Mouse (Mus musculus) MEL (cell line): Measurements from ENCODE around the gene Scn3b. TPM values are rescaled to one million over a fixed set of nuclear protein-coding genes. Genes with fewer than 3 reads are reported as not detected.

Experiments
- DNase-seq: peaks from one replicate; pipeline ENCODE4 v3.0.0; 2011; ENCODE audit warnings: low read depth, low spot score
- H3K27ac ChIP-seq: 2 replicates; pipeline ENCODE4 v1.5.1; 2012; ENCODE audit warnings: low read depth, mild to moderate bottlenecking, control low read depth, low read length, moderate library complexity; ENCODE audit not compliant: control insufficient read depth
- H3K27me3 ChIP-seq, 2 experiments: fragments of 150-350 bp in 1 of 2; sonication (generic) in 1 of 2; 2 replicates each; pipeline ENCODE4 v1.6.1; 2012; ENCODE audit warnings: low read length in 2 of 2, mild to moderate bottlenecking in 2 of 2, improper control_type of control experiment in 1 of 2, moderate library complexity in 1 of 2; ENCODE audit not compliant: insufficient read depth in 2 of 2, control insufficient read depth in 1 of 2
- H3K36me3 ChIP-seq, 2 experiments: 2 replicates each; pipeline ENCODE4 v1.6.1; 2012 to 2014; ENCODE audit warnings: low read length in 2 of 2, improper control_type of control experiment in 1 of 2, inconsistent platforms in 1 of 2, mild to moderate bottlenecking in 1 of 2; ENCODE audit not compliant: insufficient read depth in 2 of 2, control insufficient read depth in 1 of 2
- H3K4me1 ChIP-seq, 2 experiments: fragments of 150-350 bp in 1 of 2; sonication (generic) in 1 of 2; 2 replicates each; pipeline ENCODE4 v1.6.1; 2012; ENCODE audit warnings: low read length in 2 of 2, improper control_type of control experiment in 1 of 2, mild to moderate bottlenecking in 1 of 2; ENCODE audit not compliant: insufficient read depth in 2 of 2, control insufficient read depth in 1 of 2
- H3K4me3 ChIP-seq, 2 experiments: fragments of 150-350 bp in 1 of 2; sonication (generic) in 1 of 2; 2 replicates each; pipeline ENCODE4 v1.5.1; 2012; ENCODE audit warnings: low read depth in 2 of 2, low read length in 2 of 2, mild to moderate bottlenecking in 2 of 2, moderate library complexity in 2 of 2, control low read depth in 1 of 2, improper control_type of control experiment in 1 of 2; ENCODE audit not compliant: control insufficient read depth in 1 of 2, insufficient read depth in 1 of 2
- H3K79me2 ChIP-seq: 2 replicates; pipeline ENCODE4 v1.6.1; 2012; ENCODE audit warnings: mild to moderate bottlenecking, low read length, moderate library complexity; ENCODE audit not compliant: control insufficient read depth, poor library complexity, insufficient read depth
- H3K9ac ChIP-seq: 2 replicates; pipeline ENCODE4 v1.6.1; 2012; ENCODE audit warnings: low read depth, mild to moderate bottlenecking, control low read depth, low read length, moderate library complexity; ENCODE audit not compliant: control insufficient read depth, poor library complexity, severe bottlenecking
- H3K9me3 ChIP-seq: fragments of 150-350 bp; sonication (generic); replicated peaks from 2 replicates; pipeline ENCODE4 v1.6.1; 2012; ENCODE audit warnings: mild to moderate bottlenecking, low read length, improper control_type of control experiment, moderate library complexity; ENCODE audit not compliant: insufficient read depth
- BHLHE40 ChIP-seq: IDR thresholded peaks from 2 replicates; pipeline ENCODE4 v1.6.1; 2012; ENCODE audit warnings: low read depth, mild to moderate bottlenecking, inconsistent platforms, low read length, improper control_type of control experiment, borderline replicate concordance
- CHD1 ChIP-seq: IDR thresholded peaks from 2 replicates; pipeline ENCODE4 v1.6.1; 2012; ENCODE audit warnings: low read depth, mild to moderate bottlenecking, inconsistent platforms, low read length, improper control_type of control experiment
- CHD2 ChIP-seq: IDR thresholded peaks from 2 replicates; pipeline ENCODE4 v1.6.1; 2011; ENCODE audit warnings: low read length, improper control_type of control experiment
- CTCF ChIP-seq, 3 experiments: IDR thresholded peaks in 2 of 3; conservative IDR thresholded peaks in 1 of 3; 2 replicates each; pipeline ENCODE4 v1.5.1; 2011 to 2012; ENCODE audit warnings: low read length in 3 of 3, low read depth in 2 of 3, mild to moderate bottlenecking in 2 of 3, improper control_type of control experiment in 1 of 3, inconsistent platforms in 1 of 3, mixed read lengths in 1 of 3, moderate library complexity in 1 of 3; ENCODE audit not compliant: control insufficient read depth in 1 of 3, insufficient read depth in 1 of 3, poor library complexity in 1 of 3, severe bottlenecking in 1 of 3
- ETS1 ChIP-seq: IDR thresholded peaks from 2 replicates; pipeline ENCODE4 v1.6.1; 2012; ENCODE audit warnings: low read depth, mild to moderate bottlenecking, inconsistent platforms, low read length, improper control_type of control experiment, moderate library complexity
- GABPA ChIP-seq: IDR thresholded peaks from 2 replicates; pipeline ENCODE4 v1.6.1; 2012; ENCODE audit warnings: low read depth, mild to moderate bottlenecking, inconsistent platforms, low read length, improper control_type of control experiment, moderate library complexity
- JUND ChIP-seq: IDR thresholded peaks from 2 replicates; pipeline ENCODE4 v1.6.1; 2011; ENCODE audit warnings: low read depth, mild to moderate bottlenecking, improper control_type of control experiment, low read length
- KAT2A ChIP-seq: conservative IDR thresholded peaks from 2 replicates; pipeline ENCODE4 v1.6.1; 2012; ENCODE audit warnings: low read depth, low read length, improper control_type of control experiment, inconsistent platforms
- MAX ChIP-seq: IDR thresholded peaks from 2 replicates; pipeline ENCODE4 v1.6.1; 2011; ENCODE audit warnings: low read length, improper control_type of control experiment
- MEF2A ChIP-seq: IDR thresholded peaks from 2 replicates; pipeline ENCODE4 v1.6.1; 2014; ENCODE audit warnings: low read depth, mild to moderate bottlenecking, inconsistent platforms, low read length, improper control_type of control experiment; ENCODE audit not compliant: poor library complexity, insufficient replicate concordance, severe bottlenecking; ENCODE audit errors: extremely low read depth
- MYB ChIP-seq: IDR thresholded peaks from 2 replicates; pipeline ENCODE4 v1.6.1; 2011; ENCODE audit warnings: mild to moderate bottlenecking, low read depth, low read length, improper control_type of control experiment
- NRF1 ChIP-seq: IDR thresholded peaks from 2 replicates; pipeline ENCODE4 v1.6.1; 2014; ENCODE audit warnings: low read depth, mild to moderate bottlenecking, inconsistent platforms, low read length, improper control_type of control experiment, moderate library complexity; ENCODE audit not compliant: poor library complexity, insufficient read depth, severe bottlenecking
- POLR2A ChIP-seq, 2 experiments: IDR thresholded peaks; 2 replicates each; pipeline ENCODE4 v1.6.1; 2011 to 2012; ENCODE audit warnings: low read length in 2 of 2, mild to moderate bottlenecking in 2 of 2, control low read depth in 1 of 2, improper control_type of control experiment in 1 of 2, low read depth in 1 of 2, moderate library complexity in 1 of 2; ENCODE audit not compliant: control insufficient read depth in 1 of 2, insufficient read depth in 1 of 2, poor library complexity in 1 of 2
- RCOR1 ChIP-seq: IDR thresholded peaks from 2 replicates; pipeline ENCODE4 v1.6.1; 2012; ENCODE audit warnings: low read depth, mild to moderate bottlenecking, inconsistent platforms, low read length, improper control_type of control experiment
- TBP ChIP-seq: IDR thresholded peaks from 2 replicates; pipeline ENCODE4 v1.8.0; 2011; ENCODE audit warnings: low read depth, low read length, improper control_type of control experiment
- TCF12 ChIP-seq: IDR thresholded peaks from 2 replicates; pipeline ENCODE4 v1.6.1; 2014; ENCODE audit warnings: low read depth, mild to moderate bottlenecking, inconsistent platforms, low read length, improper control_type of control experiment, moderate library complexity
- ZKSCAN1 ChIP-seq: IDR thresholded peaks from 2 replicates; pipeline ENCODE4 v1.6.1; 2012; ENCODE audit warnings: low read depth, mild to moderate bottlenecking, inconsistent platforms, low read length, improper control_type of control experiment, moderate library complexity
- ZMIZ1 ChIP-seq: IDR thresholded peaks from 2 replicates; pipeline ENCODE4 v1.6.1; 2012; ENCODE audit warnings: low read depth, mild to moderate bottlenecking, inconsistent platforms, low read length, improper control_type of control experiment, moderate library complexity
- ZNF384 ChIP-seq: IDR thresholded peaks from 2 replicates; pipeline ENCODE4 v1.6.1; 2012; ENCODE audit warnings: low read depth, mild to moderate bottlenecking, inconsistent platforms, low read length, improper control_type of control experiment
- polyA plus RNA-seq, 2 experiments: library from polyadenylated mRNA; stranded (reverse) in 1 of 2; unstranded in 1 of 2; fragments of >175 nt in 1 of 2; fragments of >200 nt in 1 of 2; gene quantifications; 2 replicates each; pipeline versions ENCODE4 v1.2.1 to v1.2.4; 2012; ENCODE audit warnings: low replicate concordance in 2 of 2, low read depth in 1 of 2; ENCODE audit not compliant: insufficient read length in 2 of 2, insufficient read depth in 1 of 2, missing spikeins in 1 of 2
- total RNA-seq: library from RNA; depleted of rRNA; stranded (reverse); fragments of 300-350 nt; gene quantifications from 2 replicates; pipeline ENCODE4 v1.2.3, GENCODE M21; 2012

The Scn3b gene
- total and polyA plus RNA-seq, 3 experiments, result not detected

GRCm38 (mm10) chr9:40296251-40296650 is 27.2 kb downstream of the Scn3b start:
- no peak for DNase-seq
- no peaks in the 10 kb centered on the region for H3K9me3 ChIP-seq
- TF ChIP-seq GABPA, result no peak
- no peak for TF ChIP-seq ZNF384
- TF ChIP-seq, all 39 proteins: peak for 0
- Histone ChIP-seq H3K9ac (no peak overlapping the region), H3K36me3 (no peaks in the 10 kb centered on the region), H3K79me2 (no peaks in the 10 kb centered on the region), H3K4me3 (no peak overlapping the region), H3K27me3 (no peaks in the 10 kb centered on the region), H3K27ac (no peak overlapping the region), H3K4me1 (no peaks in the 10 kb centered on the region)

GRCm38 (mm10) chr9:40297969-40298368 is 29.0 kb downstream of the Scn3b start:
- TF ChIP-seq TCF12 (no peak), ZMIZ1 (no peak), CTCF (IDR thresholded peaks at IDR 0.05 in 2 of 3, conservative IDR thresholded peaks at IDR 0.05 in 1 of 3; ENCODE audit: control insufficient read depth in 1 of 3, insufficient read depth in 1 of 3, low read depth in 2 of 3, low read length in 3 of 3, poor library complexity in 1 of 3, severe bottlenecking in 1 of 3) (no peak), ETS1 (no peak), POLR2A (IDR thresholded peaks at IDR 0.05; ENCODE audit: control insufficient read depth in 1 of 2, insufficient read depth in 1 of 2, low read depth in 1 of 2, low read length in 2 of 2, poor library complexity in 1 of 2) (no peak), ZNF384 (no peak), CHD1 (no peak), NRF1 (no peak), RCOR1 (no peak), GABPA (no peak), CHD2 (no peak), TBP (no peak), MEF2A (no peak), MAX (no peak), ZKSCAN1 (no peak)

GRCm38 (mm10) chr9:40299323-40299722 is 30.3 kb downstream of the Scn3b start:
- no peaks in the 10 kb centered on the region for H3K4me1 ChIP-seq
- no peak overlapping the region for H3K9ac ChIP-seq
- H3K27ac ChIP-seq, result no peak overlapping the region
- TF ChIP-seq JUND (no peak), BHLHE40 (no peak), KAT2A (no peak), MYB (no peak), MEF2A (no peak), ZNF384 (no peak)
- H3K27me3 ChIP-seq, result no peaks in the 10 kb centered on the region
- no peak for DNase-seq
- H3K79me2 ChIP-seq, result no peaks in the 10 kb centered on the region
- H3K36me3 ChIP-seq, result no peaks in the 10 kb centered on the region
- no peak overlapping the region for H3K4me3 ChIP-seq
- H3K9me3 ChIP-seq, result no peaks in the 10 kb centered on the region

More at GRCm38 (mm10) chr9:40297969-40298368, 29.0 kb downstream of the Scn3b start:
- H3K9ac ChIP-seq, result no peak overlapping the region
- no peak overlapping the region for H3K27ac ChIP-seq
- H3K79me2 ChIP-seq, result no peaks in the 10 kb centered on the region
- no peaks in the 10 kb centered on the region for H3K27me3 ChIP-seq
- no peak for DNase-seq
- H3K4me3 ChIP-seq, result no peak overlapping the region
- no peaks in the 10 kb centered on the region for H3K36me3 ChIP-seq
- H3K9me3 ChIP-seq, result no peaks in the 10 kb centered on the region
- no peaks in the 10 kb centered on the region for H3K4me1 ChIP-seq
